Mouse (Mus musculus) lung, postnatal 0 days (tissue): ENCODE data around the gene Aifm2. TPM values are rescaled to one million over a fixed set of nuclear protein-coding genes. Genes with fewer than 3 reads are reported as not detected.

Experiments used
- ATAC-seq: fragments of 200-750 bp; cut with Nextera tagmentation; 2 replicates; pipeline ENCODE4 v1.8.0; 2017; ENCODE audit warnings: moderate library complexity
- DNase-seq: peaks from one replicate; pipeline ENCODE4 v3.0.0-alpha.2; 2016; ENCODE audit warnings: low spot score
- H3K27ac ChIP-seq: fragments of 300-500 bp; sonication (generic); 2 replicates; pipeline ENCODE4 v1.5.1; 2014; ENCODE audit warnings: antibody characterized with exemption, mild to moderate bottlenecking, low read length, mixed read lengths
- H3K27me3 ChIP-seq: fragments of 300-500 bp; sonication (generic); replicated peaks from 2 replicates; pipeline ENCODE4 v1.6.1; 2014; ENCODE audit warnings: low read length, mixed read lengths; ENCODE audit not compliant: insufficient read depth
- H3K36me3 ChIP-seq: fragments of 300-500 bp; sonication (generic); 2 replicates; pipeline ENCODE4 v1.6.1; 2014; ENCODE audit warnings: low read length, mixed read lengths; ENCODE audit not compliant: insufficient read depth
- H3K4me1 ChIP-seq: fragments of 300-500 bp; sonication (generic); 2 replicates; pipeline ENCODE4 v1.6.1; 2014; ENCODE audit warnings: antibody characterized with exemption, low read depth, low read length, mixed read lengths; ENCODE audit not compliant: insufficient read depth
- H3K4me2 ChIP-seq: fragments of 300-500 bp; sonication (generic); replicated peaks from 2 replicates; pipeline ENCODE4 v1.6.1; 2014; ENCODE audit warnings: low read depth, mild to moderate bottlenecking, low read length, moderate library complexity, mixed read lengths
- H3K4me3 ChIP-seq: fragments of 300-500 bp; sonication (generic); 2 replicates; pipeline ENCODE4 v1.5.1; 2014; ENCODE audit warnings: low read depth, low read length
- H3K9ac ChIP-seq: fragments of 300-500 bp; sonication (generic); replicated peaks from 2 replicates; pipeline ENCODE4 v1.6.1; 2014; ENCODE audit warnings: low read depth, mild to moderate bottlenecking
- H3K9me3 ChIP-seq: fragments of 300-500 bp; sonication (generic); 2 replicates; pipeline ENCODE4 v1.6.1; 2016; ENCODE audit warnings: low read length, mixed read lengths
- CTCF ChIP-seq: IDR thresholded peaks from 2 replicates; pipeline ENCODE4 v1.5.1; 2016; ENCODE audit warnings: antibody characterized with exemption, mild to moderate bottlenecking
- EP300 ChIP-seq: IDR thresholded peaks from 2 replicates; pipeline ENCODE4 v1.6.1; 2016; ENCODE audit warnings: antibody characterized with exemption, mild to moderate bottlenecking, control low read depth
- whole genome bisulfite sequencing: fragments of 180-500 bp; shearing (Covaris S2); extraction: QIAGEN DNeasy Blood & Tissue Kit; methylation state at CpG from one replicate; pipeline ENCODE4 v1.1.7; 2014; 5-methylcytosine and 5-hydroxymethylcytosine counted together
- polyA plus RNA-seq: library from polyadenylated mRNA; unstranded; fragments of >200 nt; fragmentation: Nextera tagmentation; extraction: Ambion mirVana; gene quantifications from 2 replicates; pipeline ENCODE4 v1.2.1, GENCODE M21; 2015

The Aifm2 gene
- 15.3 and 15.8 TPM in 2 replicates for polyA plus RNA-seq

GRCm38 (mm10) chr10:61714771-61715461 is at the start of gene Aifm2:
Gene Aifm2 (plus strand): TSS chr10:61715263.
- Histone ChIP-seq H3K27ac (peak within 1 kb of the TSS; percentile 26; the same call in 1 of the 2 replicates), H3K9ac (0 out of 2 replicates have a peak within 1 kb of the TSS, but pooled peaks have one; percentile 29), H3K9me3 (no peaks in the 10 kb centered on the region), H3K36me3 (no peaks in the 10 kb centered on the region), H3K27me3 (no peaks in the 10 kb centered on the region), H3K4me3 (peak within 1 kb of the TSS; percentile 52), H3K4me1 (peaks cover 2% of the 10 kb centered on the region; the same call in 1 of the 2 replicates), H3K4me2 (peak within 1 kb of the TSS; percentile 83)
- peak; percentile 97 for ATAC-seq
- TF ChIP-seq EP300 (no peak), CTCF (no peak)
- 16% methylated on average over 26 of the region's 36 CpGs for WGBS
- peak; percentile 95 for DNase-seq

GRCm38 (mm10) chr10:61665651-61666050 is 49.4 kb upstream of the Aifm2 start:
- H3K4me1 ChIP-seq: no peaks in the 10 kb centered on the region
- WGBS: 91% methylated on average over 3 of the region's 3 CpGs
- 0 out of 2 replicates have a peak, but pooled peaks cover 4% of the 10 kb centered on the region for H3K36me3 ChIP-seq

GRCm38 (mm10) chr10:61669289-61669688 is 45.8 kb upstream of the Aifm2 start:
- no peak for DNase-seq
- no peak overlapping the region for H3K9ac ChIP-seq
- no peaks in the 10 kb centered on the region for H3K4me1 ChIP-seq
- 66% methylated on average over 7 of the region's 7 CpGs for WGBS
- no peaks in the 10 kb centered on the region for H3K36me3 ChIP-seq
- H3K9me3 ChIP-seq: no peaks in the 10 kb centered on the region
- ATAC-seq: no peak
- TF ChIP-seq CTCF (no peak), EP300 (no peak)
- no peak overlapping the region for H3K4me3 ChIP-seq
- no peak overlapping the region for H3K4me2 ChIP-seq
- no peaks in the 10 kb centered on the region for H3K27me3 ChIP-seq
- no peak overlapping the region for H3K27ac ChIP-seq

More at GRCm38 (mm10) chr10:61665651-61666050, 49.4 kb upstream of the Aifm2 start:
- no peak overlapping the region for H3K4me2 ChIP-seq
- no peak for DNase-seq
- H3K4me3 ChIP-seq: no peak overlapping the region
- no peaks in the 10 kb centered on the region for H3K27me3 ChIP-seq
- TF ChIP-seq CTCF: no peak
- TF ChIP-seq EP300: no peak
- ATAC-seq: no peak
- no peak overlapping the region for H3K9ac ChIP-seq
- H3K27ac ChIP-seq: no peak overlapping the region
- no peaks in the 10 kb centered on the region for H3K9me3 ChIP-seq

DNA sequence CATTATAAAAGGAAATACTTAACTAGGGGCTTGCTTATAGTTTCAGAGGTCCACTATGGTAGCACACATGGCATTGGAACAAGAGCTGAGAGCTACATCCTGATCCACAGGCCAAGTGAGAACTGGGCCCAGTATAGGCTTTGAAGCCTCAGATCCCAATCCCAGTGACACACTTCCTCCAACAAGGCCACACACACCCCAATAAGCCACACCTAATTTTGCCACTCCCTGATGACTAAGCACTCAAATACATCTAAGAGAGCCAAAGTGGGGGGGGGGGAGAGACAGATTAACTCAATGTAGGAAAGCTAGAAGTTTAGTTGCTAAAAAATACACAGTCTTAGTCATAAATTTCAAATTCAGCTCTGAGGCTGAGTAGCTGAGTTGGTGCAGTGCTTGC is 45.2 kb upstream of the Aifm2 start:
- H3K36me3 ChIP-seq: no peaks in the 10 kb centered on the region
- no peak overlapping the region for H3K4me2 ChIP-seq
- H3K9me3 ChIP-seq: no peaks in the 10 kb centered on the region
- no peak overlapping the region for H3K27ac ChIP-seq
- ATAC-seq: peak; percentile 48
- no peaks in the 10 kb centered on the region for H3K4me1 ChIP-seq
- H3K9ac ChIP-seq: no peak overlapping the region
- peak; percentile 29 for DNase-seq
- H3K4me3 ChIP-seq: no peak overlapping the region
- no peaks in the 10 kb centered on the region for H3K27me3 ChIP-seq
- TF ChIP-seq CTCF (no peak), EP300 (no peak)

GRCm38 (mm10) chr10:61670758-61671157 is 44.3 kb upstream of the Aifm2 start:
- H3K36me3 ChIP-seq: no peaks in the 10 kb centered on the region
- H3K9ac ChIP-seq: no peak overlapping the region
- no peak for ATAC-seq
- no peak for DNase-seq
- TF ChIP-seq EP300 (no peak), CTCF (peak; percentile 35)
- H3K4me1 ChIP-seq: no peaks in the 10 kb centered on the region
- WGBS: 99% methylated on average over 3 of the region's 3 CpGs
- no peak overlapping the region for H3K27ac ChIP-seq
- no peak overlapping the region for H3K4me3 ChIP-seq
- no peaks in the 10 kb centered on the region for H3K27me3 ChIP-seq
- H3K4me2 ChIP-seq: no peak overlapping the region
- H3K9me3 ChIP-seq: no peaks in the 10 kb centered on the region

DNA sequence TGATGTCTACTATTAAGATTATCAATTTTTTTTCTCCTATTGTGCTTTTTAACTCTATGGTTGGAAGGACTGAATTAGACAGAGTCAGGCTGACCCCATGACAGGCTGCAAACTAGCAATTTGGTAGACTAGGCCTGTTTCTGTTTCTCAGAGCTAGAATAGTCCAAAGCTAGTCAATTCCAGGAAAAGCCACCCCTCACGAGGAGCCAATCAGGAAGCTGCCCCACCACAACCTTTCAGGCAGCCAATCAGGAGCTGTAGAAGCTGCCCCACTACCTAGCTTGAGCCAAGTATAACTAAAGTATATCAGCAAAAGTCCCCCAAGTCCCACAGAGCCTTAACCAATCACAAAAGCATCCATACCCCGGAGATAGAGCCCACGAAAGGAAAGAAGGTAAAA is 39.1 kb upstream of the Aifm2 start:
- WGBS: 70% methylated on average over 3 of the region's 3 CpGs
- H3K36me3 ChIP-seq: no peaks in the 10 kb centered on the region
- TF ChIP-seq EP300: no peak
- no peak for TF ChIP-seq CTCF

More for the DNA sequence above, 39.1 kb upstream of the Aifm2 start:
- no peak overlapping the region for H3K4me2 ChIP-seq
- H3K27ac ChIP-seq: no peak overlapping the region
- H3K27me3 ChIP-seq: no peaks in the 10 kb centered on the region
- H3K4me3 ChIP-seq: no peak overlapping the region
- H3K9ac ChIP-seq: no peak overlapping the region
- DNase-seq: no peak
- H3K4me1 ChIP-seq: peaks cover 7% of the 10 kb centered on the region; the same call in 1 of the 2 replicates
- no peaks in the 10 kb centered on the region for H3K9me3 ChIP-seq
- no peak for ATAC-seq
